Mouse (Mus musculus): ENCODE measurements around the gene Rab11fip3. TPM values are rescaled to one million over a fixed set of nuclear protein-coding genes. Genes with fewer than 3 reads are reported as not detected.
A peak's percentile ranks its signal among the peaks of the same experiment; 100 is the strongest.

Rab11fip3 gene
- total RNA-seq, 2 experiments from 2014 or later: 29.2 to 29.7 TPM

- intact Hi-C loops (cut with DNase I): no loop called here
- no peak for DNase-seq
These were observed 63.5 kb downstream of the Rab11fip3 start for GRCm38 (mm10) chr17:26005731-26006450.

- no peak for DNase-seq
- intact Hi-C loops (cut with DNase I): no loop called here
These were observed 64.6 kb downstream of the Rab11fip3 start for GRCm38 (mm10) chr17:26004711-26005110.

- DNase-seq: no peak
- intact Hi-C loops (cut with DNase I): no loop called here
These were observed 65.5 kb downstream of the Rab11fip3 start for GRCm38 (mm10) chr17:26003864-26004263.

GRCm38 (mm10) chr17:25998425-25998824, 70.9 kb downstream of the Rab11fip3 start:
- DNase-seq: no peak
- intact Hi-C loops (cut with DNase I): no loop called here

- intact Hi-C loops (cut with DNase I): no loop called here
- DNase-seq: no peak
These were observed 75.9 kb downstream of the Rab11fip3 start for GRCm38 (mm10) chr17:25993489-25993888.

GRCm38 (mm10) chr17:25992274-25992673, 77.1 kb downstream of the Rab11fip3 start:
- intact Hi-C loops (cut with DNase I): no loop called here
- no peak for DNase-seq

GRCm38 (mm10) chr17:25990331-25990730, 79.0 kb downstream of the Rab11fip3 start:
- no peak for DNase-seq
- intact Hi-C loops (cut with DNase I): no loop called here

GRCm38 (mm10) chr17:25985306-25986294, 83.8 kb downstream of the Rab11fip3 start, which contains the start of gene Capn15:
Gene Capn15 (minus strand): TSS chr17:25985796.
- peak; percentile 91 to 92 for DNase-seq
- intact Hi-C loops (cut with DNase I): loop anchor here (2.0 kb wide), 1 partner anchor 91 kb away; no protein-coding TSS in a partner anchor

GRCm38 (mm10) chr17:25984556-25985305, 84.6 kb downstream of the Rab11fip3 start:
- DNase-seq: no peak
- intact Hi-C loops (cut with DNase I): loop anchor here (2.0 to 5.0 kb wide), 2 partner anchors 42 to 90 kb away; partner anchors contain the start of genes Nhlrc4 and Pigq

GRCm38 (mm10) chr17:25984066-25984465, 85.3 kb downstream of the Rab11fip3 start:
- intact Hi-C loops (cut with DNase I): loop anchor here (2.0 to 5.0 kb wide), 2 partner anchors 42 to 89 kb away; partner anchors contain the start of genes Nhlrc4 and Pigq
- DNase-seq: no peak

GRCm38 (mm10) chr17:25982913-25983312, 86.4 kb downstream of the Rab11fip3 start:
- intact Hi-C loops (cut with DNase I): loop anchor here (5.0 kb wide), 1 partner anchor 41 kb away; the partner anchor contains the start of genes Nhlrc4 and Pigq
- DNase-seq: no peak

GRCm38 (mm10) chr17:25980854-25981253, 88.5 kb downstream of the Rab11fip3 start:
- intact Hi-C loops (cut with DNase I): loop anchor here (5.0 kb wide), 1 partner anchor 39 kb away; the partner anchor contains the start of genes Nhlrc4 and Pigq

GRCm38 (mm10) chr17:25979829-25980738, 89.3 kb downstream of the Rab11fip3 start:
- intact Hi-C loops (cut with DNase I): loop anchor here (5.0 kb wide), 1 partner anchor 38 kb away; the partner anchor contains the start of genes Nhlrc4 and Pigq
- DNase-seq: no peak

More at GRCm38 (mm10) chr17:25980854-25981253, 88.5 kb downstream of the Rab11fip3 start:
- peak; percentile 39 to 44 for DNase-seq

GRCm38 (mm10) chr17:25970954-25971707, 98.2 kb downstream of the Rab11fip3 start:
- no peak for DNase-seq
- intact Hi-C loops (cut with DNase I): no loop called here

- intact Hi-C loops (cut with DNase I): no loop called here
These were observed 98.9 kb downstream of the Rab11fip3 start for GRCm38 (mm10) chr17:25970448-25970847.

GRCm38 (mm10) chr17:25968176-25968575, 101.2 kb downstream of the Rab11fip3 start:
- intact Hi-C loops (cut with DNase I): no loop called here
- no peak for DNase-seq

More at GRCm38 (mm10) chr17:25970448-25970847, 98.9 kb downstream of the Rab11fip3 start:
- DNase-seq: no peak

GRCm38 (mm10) chr17:25967652-25968051, 101.7 kb downstream of the Rab11fip3 start:
- DNase-seq: no peak
- intact Hi-C loops (cut with DNase I): no loop called here

- intact Hi-C loops (cut with DNase I): no loop called here
- no peak for DNase-seq
These were observed 105.1 kb downstream of the Rab11fip3 start for GRCm38 (mm10) chr17:25964271-25964670.
